Mouse (Mus musculus): ENCODE data around the gene Add3.

Gene Add3

GRCm38 (mm10) chr19:53165305-53166240 lies 25.3 kb downstream of the Add3 start:
- no peak for DNase-seq (ENCODE audit: low read depth, low spot score)

GRCm38 (mm10) chr19:53166367-53166766 lies 26.1 kb downstream of the Add3 start:
- no peak for DNase-seq (ENCODE audit: low read depth, low spot score)

- DNase-seq (ENCODE audit: low read depth, low spot score): no peak
These were observed 28.3 kb downstream of the Add3 start for GRCm38 (mm10) chr19:53168576-53168975.

- no peak for DNase-seq (ENCODE audit: low read depth, low spot score)
These were observed 30.4 kb downstream of the Add3 start for GRCm38 (mm10) chr19:53170651-53171050.

- DNase-seq (ENCODE audit: low read depth, low spot score): no peak
These were observed 33.8 kb downstream of the Add3 start for GRCm38 (mm10) chr19:53174034-53174433.

- no peak for DNase-seq (ENCODE audit: low read depth, low spot score)
These were observed 35.3 kb downstream of the Add3 start for GRCm38 (mm10) chr19:53175550-53175949.

- DNase-seq (ENCODE audit: low read depth, low spot score): no peak
These were observed 36.3 kb downstream of the Add3 start for GRCm38 (mm10) chr19:53176518-53176917.

GRCm38 (mm10) chr19:53178611-53179528 lies 38.6 kb downstream of the Add3 start:
- no peak for DNase-seq (ENCODE audit: low read depth, low spot score)

- no peak for DNase-seq (ENCODE audit: low read depth, low spot score)
These were observed 40.0 kb downstream of the Add3 start for GRCm38 (mm10) chr19:53180168-53180803.

- DNase-seq (ENCODE audit: low read depth, low spot score): no peak
These were observed 41.0 kb downstream of the Add3 start for GRCm38 (mm10) chr19:53181003-53181861.

- no peak for DNase-seq (ENCODE audit: low read depth, low spot score)
These were observed 43.4 kb downstream of the Add3 start for GRCm38 (mm10) chr19:53183620-53184019.

GRCm38 (mm10) chr19:53184216-53184615 lies 44.0 kb downstream of the Add3 start:
- no peak for DNase-seq (ENCODE audit: low read depth, low spot score)

- DNase-seq (ENCODE audit: low read depth, low spot score): no peak
These were observed 44.7 kb downstream of the Add3 start for GRCm38 (mm10) chr19:53184911-53185310.

GRCm38 (mm10) chr19:53185486-53186134 lies 45.4 kb downstream of the Add3 start:
- DNase-seq (ENCODE audit: low read depth, low spot score): peak; percentile 36

GRCm38 (mm10) chr19:53186456-53186855 lies 46.2 kb downstream of the Add3 start:
- DNase-seq (ENCODE audit: low read depth, low spot score): no peak

GRCm38 (mm10) chr19:53187533-53187932 lies 47.3 kb downstream of the Add3 start:
- DNase-seq (ENCODE audit: low read depth, low spot score): peak; percentile 60

GRCm38 (mm10) chr19:53188186-53188585 lies 47.9 kb downstream of the Add3 start:
- peak; percentile 48 for DNase-seq (ENCODE audit: low read depth, low spot score)

- no peak for DNase-seq (ENCODE audit: low read depth, low spot score)
These were observed 48.5 kb downstream of the Add3 start for GRCm38 (mm10) chr19:53188724-53189220.

GRCm38 (mm10) chr19:53189736-53190135 lies 49.5 kb downstream of the Add3 start:
- DNase-seq (ENCODE audit: low read depth, low spot score): no peak

- no peak for DNase-seq (ENCODE audit: low read depth, low spot score)
These were observed 50.0 kb downstream of the Add3 start for GRCm38 (mm10) chr19:53190232-53190631.
